Mouse (Mus musculus) stomach, embryonic 16.5 days (tissue): ENCODE measurements at regions not wholly inside any gene's neighbourhood (a gene's known extent, or its start where the extent isn't known, plus 50 kb on each side); places are given as distances from the start of the nearest gene placed in this dataset.

Experiments
- ATAC-seq: fragments of 200-750 bp; cut with Nextera tagmentation; 2 replicates; pipeline ENCODE4 v1.8.0; 2017; ENCODE audit warnings: moderate number of reproducible peaks, moderate TSS enrichment; ENCODE audit not compliant: insufficient read depth, low FRiP score
- H3K27ac ChIP-seq: fragments of 300-500 bp; sonication (generic); 2 replicates; pipeline ENCODE4 v1.5.1; 2014; ENCODE audit warnings: low read length
- H3K27me3 ChIP-seq: fragments of 300-500 bp; sonication (generic); 2 replicates; pipeline ENCODE4 v1.6.1; 2014; ENCODE audit warnings: low read length, control low read depth, mixed read lengths; ENCODE audit not compliant: control insufficient read depth, insufficient read depth
- H3K36me3 ChIP-seq: fragments of 300-500 bp; sonication (generic); 2 replicates; pipeline ENCODE4 v1.6.1; 2014; ENCODE audit warnings: low read length; ENCODE audit not compliant: control insufficient read depth, insufficient read depth
- H3K4me1 ChIP-seq: fragments of 300-500 bp; sonication (generic); 2 replicates; pipeline ENCODE4 v1.6.1; 2014; ENCODE audit warnings: low read length, control low read depth, mixed read lengths; ENCODE audit not compliant: control insufficient read depth, insufficient read depth
- H3K4me2 ChIP-seq: fragments of 300-500 bp; sonication (generic); 2 replicates; pipeline ENCODE4 v1.6.1; 2014; ENCODE audit warnings: low read depth, low read length, mixed read lengths
- H3K4me3 ChIP-seq: fragments of 300-500 bp; sonication (generic); replicated peaks from 2 replicates; pipeline ENCODE4 v1.5.1; 2014; ENCODE audit warnings: mild to moderate bottlenecking, low read length
- H3K9ac ChIP-seq: fragments of 300-500 bp; sonication (generic); 2 replicates; pipeline ENCODE4 v1.6.1; 2014; ENCODE audit warnings: low read length
- H3K9me3 ChIP-seq: fragments of 300-500 bp; sonication (generic); replicated peaks from 2 replicates; pipeline ENCODE4 v1.6.1; 2016; ENCODE audit warnings: low read length, control low read depth; ENCODE audit not compliant: control insufficient read depth
- WGBS: fragments of 180-500 bp; shearing (Covaris S2); extraction: QIAGEN DNeasy Blood & Tissue Kit; methylation state at CpG from one replicate; pipeline ENCODE4 v1.1.7; 2014; 5-methylcytosine and 5-hydroxymethylcytosine counted together

DNA sequence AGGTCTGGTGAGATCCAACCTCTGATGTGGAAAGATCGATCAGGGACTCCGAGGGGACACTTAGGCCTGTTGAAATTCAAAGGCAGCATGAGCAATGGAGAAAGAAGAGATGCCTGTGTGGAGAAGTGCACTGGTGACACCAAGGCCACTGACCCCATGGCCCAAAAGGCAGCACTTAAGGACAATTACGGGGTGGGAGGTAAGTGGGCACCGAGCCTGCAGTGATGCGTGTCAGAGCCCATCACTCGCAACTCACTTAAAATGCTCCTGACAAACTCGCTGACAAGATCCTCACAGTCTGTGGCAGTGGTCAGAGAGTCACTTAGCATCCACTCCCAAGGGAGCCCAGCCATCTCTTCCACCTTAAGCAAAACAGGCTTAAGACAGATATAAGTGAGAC, 207.7 kb upstream of the Mki67 start:
- H3K9ac ChIP-seq, result no peak overlapping the region
- H3K4me1 ChIP-seq, result no peaks in the 10 kb centered on the region
- no peak overlapping the region for H3K27ac ChIP-seq
- no peak for ATAC-seq
- H3K9me3 ChIP-seq, result no peaks in the 10 kb centered on the region
- no peak overlapping the region for H3K4me3 ChIP-seq
- WGBS, result 76% methylated on average over 7 of the region's 7 CpGs
- H3K27me3 ChIP-seq, result no peaks in the 10 kb centered on the region
- no peaks in the 10 kb centered on the region for H3K36me3 ChIP-seq
- H3K4me2 ChIP-seq, result no peak overlapping the region

DNA sequence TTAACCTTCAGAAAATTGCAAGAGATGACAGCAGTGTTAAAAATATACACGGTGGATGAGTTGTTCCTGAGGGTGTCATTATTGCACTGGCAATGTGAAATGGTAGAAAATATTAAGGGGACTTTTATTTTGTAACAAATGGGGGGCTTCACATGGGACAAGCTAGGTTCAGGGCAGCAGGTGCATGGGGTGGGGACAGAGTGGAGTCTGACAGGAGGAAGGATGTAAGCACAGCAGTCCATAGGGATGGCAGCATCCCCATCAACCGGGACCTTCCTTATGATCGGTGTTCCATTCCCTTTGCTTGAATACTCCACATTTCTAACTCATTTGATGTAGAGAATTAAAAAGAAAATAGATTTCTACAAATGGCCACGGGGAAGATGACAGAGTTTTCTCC, 208.5 kb upstream of the Mki67 start:
- Histone ChIP-seq H3K9ac (no peak overlapping the region), H3K27ac (no peak overlapping the region), H3K27me3 (no peaks in the 10 kb centered on the region), H3K36me3 (no peaks in the 10 kb centered on the region), H3K4me3 (no peak overlapping the region), H3K4me1 (no peaks in the 10 kb centered on the region), H3K4me2 (no peak overlapping the region), H3K9me3 (no peaks in the 10 kb centered on the region)
- ATAC-seq, result no peak
- WGBS, result 83% methylated on average over 4 of the region's 4 CpGs

DNA sequence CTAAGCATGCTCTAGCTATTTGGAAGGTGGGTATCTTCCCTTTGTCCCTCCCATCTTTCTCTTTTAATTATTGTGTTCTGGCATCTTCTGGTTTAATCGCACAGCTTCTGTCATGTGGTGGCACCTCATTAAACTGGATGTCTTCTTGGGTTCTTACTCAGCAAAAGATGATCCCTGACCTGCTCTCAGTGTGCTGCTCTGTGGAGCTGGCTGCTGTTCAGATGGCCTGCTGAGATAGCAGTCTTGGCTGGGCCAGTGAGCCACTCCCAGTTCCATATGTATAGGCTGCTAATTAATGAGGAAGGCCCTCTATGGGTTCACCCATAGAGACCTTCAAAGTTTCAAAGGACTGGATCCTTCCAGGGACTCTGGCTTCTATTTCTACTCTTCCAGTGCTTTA, 213.9 kb upstream of the Mki67 start:
- Histone ChIP-seq H3K27me3 (no peaks in the 10 kb centered on the region), H3K27ac (no peak overlapping the region), H3K4me3 (no peak overlapping the region), H3K4me1 (no peaks in the 10 kb centered on the region), H3K4me2 (no peak overlapping the region), H3K9ac (no peak overlapping the region), H3K9me3 (no peaks in the 10 kb centered on the region), H3K36me3 (no peaks in the 10 kb centered on the region)
- ATAC-seq, result no peak
- WGBS, result 91% methylated on average over 1 of the region's 1 CpGs

DNA sequence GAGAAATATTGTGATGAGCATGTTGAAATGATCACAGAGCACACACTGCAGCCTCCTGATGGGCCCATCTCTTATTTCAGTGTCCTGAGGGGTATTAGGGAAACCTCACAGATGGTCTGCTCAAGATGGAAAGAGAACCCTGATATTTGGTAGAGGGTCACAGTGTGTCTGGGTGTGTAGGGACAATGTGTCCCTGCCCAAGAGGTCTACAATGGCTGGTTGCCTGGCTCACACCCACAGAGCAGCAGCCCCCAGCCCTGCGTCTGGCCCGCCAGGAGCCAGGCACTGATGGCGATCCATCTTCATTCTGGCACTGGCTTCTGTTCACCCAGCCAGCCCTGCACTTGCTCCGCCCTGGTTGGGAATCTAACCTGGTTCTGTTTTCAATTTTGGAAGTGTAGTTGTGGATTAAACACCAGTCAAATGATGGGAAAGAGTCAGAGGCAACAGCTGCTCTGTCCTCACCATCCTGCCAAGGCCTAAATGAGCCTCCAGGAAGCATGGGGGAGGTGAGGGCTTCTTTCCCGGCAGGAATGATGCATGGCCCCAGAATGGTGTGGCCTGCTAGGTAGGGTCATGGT, 216.5 kb upstream of the Mki67 start:
- Histone ChIP-seq H3K9ac (no peak overlapping the region), H3K4me1 (no peaks in the 10 kb centered on the region), H3K9me3 (no peaks in the 10 kb centered on the region), H3K4me3 (no peak overlapping the region), H3K4me2 (no peak overlapping the region), H3K27me3 (no peaks in the 10 kb centered on the region), H3K27ac (no peak overlapping the region), H3K36me3 (no peaks in the 10 kb centered on the region)
- no peak for ATAC-seq
- WGBS, result 64% methylated on average over 5 of the region's 5 CpGs

DNA sequence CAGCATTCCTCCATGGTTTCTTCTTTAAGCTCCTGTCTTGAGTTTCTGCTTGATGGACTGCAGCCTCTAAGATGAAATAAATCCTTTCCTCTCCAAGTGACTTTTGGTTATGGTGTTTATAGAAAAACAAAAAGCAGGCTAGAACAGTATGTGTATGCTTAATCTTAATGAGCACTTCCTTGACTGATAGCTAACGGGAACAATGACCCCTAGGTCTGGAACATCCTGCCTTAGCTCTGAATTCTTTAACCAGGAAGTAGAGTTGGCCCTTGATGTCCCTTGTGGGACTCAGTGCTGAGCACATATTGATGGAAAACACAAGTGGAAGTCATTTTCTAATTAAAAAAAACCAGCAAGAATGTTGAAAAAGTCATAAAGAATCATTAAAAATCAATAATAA, 219.0 kb upstream of the Mki67 start:
- no peak overlapping the region for H3K4me3 ChIP-seq
- H3K4me2 ChIP-seq, result no peak overlapping the region
- no peaks in the 10 kb centered on the region for H3K36me3 ChIP-seq
- ATAC-seq, result no peak
- WGBS, result 48% methylated on average over 1 of the region's 1 CpGs
- H3K4me1 ChIP-seq, result no peaks in the 10 kb centered on the region
- H3K27me3 ChIP-seq, result no peaks in the 10 kb centered on the region
- H3K27ac ChIP-seq, result no peak overlapping the region
- H3K9me3 ChIP-seq, result no peaks in the 10 kb centered on the region
- H3K9ac ChIP-seq, result no peak overlapping the region

DNA sequence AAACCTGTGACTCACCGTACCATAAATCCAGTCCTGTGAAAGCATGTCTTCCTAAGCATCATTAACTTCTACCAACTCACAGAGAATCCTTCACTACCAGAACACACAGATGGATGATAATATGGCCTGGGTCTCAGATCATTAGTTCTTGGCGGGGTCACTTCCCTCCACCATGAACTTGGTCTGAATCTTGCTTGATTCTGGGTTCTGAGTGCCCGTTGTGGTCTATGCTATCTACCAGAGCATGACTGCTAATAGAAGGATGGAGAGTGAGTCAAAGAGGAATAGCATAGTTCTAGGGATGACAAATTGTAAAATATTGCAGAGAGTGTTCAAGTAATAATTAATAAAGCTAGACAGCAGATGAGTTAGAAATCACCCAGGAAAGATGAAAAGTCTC, 221.3 kb upstream of the Mki67 start:
- no peak overlapping the region for H3K4me2 ChIP-seq
- no peaks in the 10 kb centered on the region for H3K36me3 ChIP-seq
- no peaks in the 10 kb centered on the region for H3K9me3 ChIP-seq
- H3K9ac ChIP-seq, result no peak overlapping the region
- H3K4me3 ChIP-seq, result no peak overlapping the region
- H3K27ac ChIP-seq, result no peak overlapping the region
- WGBS, result 88% methylated on average over 3 of the region's 3 CpGs
- no peaks in the 10 kb centered on the region for H3K4me1 ChIP-seq
- H3K27me3 ChIP-seq, result no peaks in the 10 kb centered on the region
- ATAC-seq, result no peak

DNA sequence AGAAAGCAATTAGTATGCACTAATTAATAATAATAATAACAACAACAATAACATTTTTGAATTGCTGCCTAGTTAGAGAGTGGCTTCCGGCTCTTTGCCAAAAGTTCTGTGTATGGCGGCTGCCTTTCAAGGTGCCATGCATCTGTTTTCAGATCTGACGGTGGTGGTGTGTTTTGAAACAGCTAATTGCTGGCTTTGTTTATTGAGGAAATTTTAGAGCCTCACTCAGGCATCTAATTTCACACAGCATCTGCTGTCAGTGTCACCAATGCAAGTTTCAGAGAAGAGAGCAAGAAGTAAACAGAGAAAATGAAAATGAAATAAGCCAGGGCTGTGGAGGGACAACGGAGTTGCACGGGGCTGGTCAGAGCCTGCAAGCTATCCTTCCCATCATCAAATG, 223.2 kb upstream of the Mki67 start:
- H3K9me3 ChIP-seq, result no peaks in the 10 kb centered on the region
- no peak overlapping the region for H3K4me2 ChIP-seq
- H3K9ac ChIP-seq, result no peak overlapping the region
- 63% methylated on average over 5 of the region's 5 CpGs for WGBS
- no peaks in the 10 kb centered on the region for H3K36me3 ChIP-seq
- no peaks in the 10 kb centered on the region for H3K27me3 ChIP-seq
- no peak for ATAC-seq
- no peak overlapping the region for H3K27ac ChIP-seq
- H3K4me3 ChIP-seq, result no peak overlapping the region
- no peaks in the 10 kb centered on the region for H3K4me1 ChIP-seq

DNA sequence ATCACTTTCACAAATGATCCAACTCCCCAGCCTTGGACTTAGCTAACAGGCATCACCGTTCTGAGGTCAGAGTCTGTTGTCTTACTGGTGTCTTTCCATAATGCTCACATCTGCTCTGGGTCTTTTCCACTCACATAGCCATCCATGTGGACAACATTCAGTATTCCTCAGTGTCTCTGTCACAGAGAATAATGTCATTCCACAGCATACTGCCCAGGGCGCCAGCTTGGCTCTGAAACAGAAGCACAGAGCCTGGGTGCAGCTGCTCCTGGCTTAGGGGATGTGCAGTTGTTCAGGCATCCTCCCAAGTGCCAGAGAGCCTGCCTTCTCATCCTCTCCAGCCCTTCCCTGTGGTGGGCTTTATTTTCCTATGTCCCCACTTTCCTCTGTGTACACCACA, 226.7 kb upstream of the Mki67 start:
- no peak for ATAC-seq
- no peak overlapping the region for H3K9ac ChIP-seq
- H3K9me3 ChIP-seq, result no peaks in the 10 kb centered on the region
- WGBS, result 84% methylated on average over 2 of the region's 2 CpGs
- no peaks in the 10 kb centered on the region for H3K4me1 ChIP-seq
- no peak overlapping the region for H3K4me2 ChIP-seq
- no peak overlapping the region for H3K4me3 ChIP-seq
- no peaks in the 10 kb centered on the region for H3K27me3 ChIP-seq
- H3K36me3 ChIP-seq, result no peaks in the 10 kb centered on the region
- H3K27ac ChIP-seq, result no peak overlapping the region

DNA sequence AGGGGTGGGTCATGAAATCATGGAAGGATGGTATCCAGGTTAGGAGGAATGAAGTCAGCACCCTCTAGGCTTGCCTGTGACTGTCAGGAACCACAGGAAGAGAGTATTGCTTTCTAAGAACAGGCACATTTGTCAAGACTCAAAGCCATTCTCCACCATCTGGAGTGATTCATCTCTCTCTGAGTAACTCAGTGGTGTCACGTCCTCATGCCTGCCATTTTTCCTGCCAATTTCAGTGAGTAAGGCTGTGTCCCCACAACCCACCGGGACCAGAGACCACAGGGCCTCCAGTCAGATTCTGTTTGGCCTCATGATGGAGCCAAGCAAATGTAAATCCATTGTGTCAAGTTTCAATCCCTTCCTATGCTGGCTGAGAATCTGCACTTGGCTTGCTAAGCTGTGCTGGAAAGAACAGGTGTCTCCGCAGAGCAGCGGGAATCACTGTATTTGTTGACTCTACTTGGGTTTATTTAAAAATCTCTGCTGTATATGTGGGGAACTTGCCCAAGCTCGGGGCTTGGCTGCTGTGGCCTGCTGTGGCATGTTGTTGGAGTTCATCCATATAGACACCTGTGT, 230.0 kb upstream of the Mki67 start:
- Histone ChIP-seq H3K9me3 (no peaks in the 10 kb centered on the region), H3K27me3 (no peaks in the 10 kb centered on the region), H3K4me3 (no peak overlapping the region), H3K36me3 (no peaks in the 10 kb centered on the region), H3K27ac (no peak overlapping the region), H3K9ac (no peak overlapping the region), H3K4me1 (no peaks in the 10 kb centered on the region), H3K4me2 (no peak overlapping the region)
- ATAC-seq, result no peak
- WGBS, result 60% methylated on average over 5 of the region's 5 CpGs
